ENCODE assay signal across 13 mouse cellular contexts in the genomic region with DNA sequence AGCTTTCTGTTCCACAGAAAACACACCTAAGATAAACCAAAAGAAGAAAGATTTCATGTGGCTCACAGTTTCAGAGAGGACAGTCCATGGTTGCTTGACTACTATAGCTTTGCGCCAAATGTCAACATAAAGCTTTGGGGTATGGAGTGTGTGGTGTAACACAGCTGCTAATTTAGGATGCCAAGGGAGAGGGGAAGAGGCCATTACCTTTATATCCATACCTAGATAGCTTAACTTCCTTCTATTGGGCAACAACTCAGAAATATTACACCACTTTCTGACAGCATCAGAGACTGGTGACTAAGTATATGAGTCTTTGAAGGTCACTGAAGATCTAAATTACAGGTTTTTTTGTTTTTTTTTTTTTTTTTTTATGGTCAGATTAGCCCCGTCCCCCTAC.
"Had no signal": no experiment of that assay in that cellular context is flagged by ENCODE, and none has a peak within 500 bp of the region (broad histone marks: within the 10 kb centered on the region; RNA-seq: fewer than 3 reads in every experiment).

No protein-coding gene starts in this region.

- DNase-seq: gastrocnemius, postnatal 14 days; gastrocnemius, postnatal 36 days; heart, adult 18-20 months; heart, postnatal 10 days; heart, postnatal 36 days; kidney, adult 11 months; kidney, adult 9 months; kidney, postnatal 14 days; layer of hippocampus, adult 9-11 months; layer of hippocampus, postnatal 36 days; left cerebral cortex, postnatal 4 days had no signal

- ATAC-seq: hindbrain, postnatal 0 days; liver, embryonic 12.5 days had no signal
